Mouse (Mus musculus): ENCODE data around the gene Psen2. TPM values are rescaled to one million over a fixed set of nuclear protein-coding genes. Genes with fewer than 3 reads are reported as not detected.

Gene Psen2
- polyA plus RNA-seq, 2 experiments: 18.2 to 19.9 TPM

GRCm38 (mm10) chr1:180261415-180261814 lies 1.8 kb downstream of the Psen2 start:
- Histone ChIP-seq H3K4me3 (ENCODE audit: insufficient read depth in 1 of 2, low read depth in 2 of 2, low read length in 2 of 2) (peak overlapping the region in 1 of 2 experiments; percentile 20; a peak in 1 of 4 replicates), H3K4me2 (ENCODE audit: low read depth) (peak overlapping the region; percentile 68)
- ATAC-seq (ENCODE audit: insufficient read depth): peak; percentile 1; the same call in 1 of the 2 replicates

GRCm38 (mm10) chr1:180260886-180261285 lies 2.4 kb downstream of the Psen2 start:
- Histone ChIP-seq H3K4me2 (ENCODE audit: low read depth) (no peak overlapping the region), H3K9me3 (ENCODE audit: control insufficient read depth, low read length) (no peaks in the 10 kb centered on the region), H3K27me3 (ENCODE audit: control insufficient read depth, insufficient read depth, low read length) (no peaks in the 10 kb centered on the region), H3K9ac (replicated peaks) (no peak overlapping the region), H3K36me3 (replicated peaks; ENCODE audit: control insufficient read depth, insufficient read depth, low read depth) (no peaks in the 10 kb centered on the region), H3K27ac (no peak overlapping the region; the same call in 1 of the 2 replicates), H3K4me3 (ENCODE audit: insufficient read depth in 1 of 2, low read depth in 2 of 2, low read length in 2 of 2) (no peak overlapping the region), H3K4me1 (replicated peaks; ENCODE audit: control insufficient read depth in 2 of 2, insufficient read depth in 2 of 2, low read length in 1 of 2) (peaks cover 55 to 67% of the 10 kb centered on the region in 2 experiments)
- WGBS (ENCODE audit: insufficient replicate concordance): 69% methylated on average over 2 of the region's 2 CpGs
- TF ChIP-seq EP300 (IDR thresholded peaks at IDR 0.05; ENCODE audit: low read depth) (no peak), CTCF (IDR thresholded peaks at IDR 0.05; ENCODE audit: low read depth) (no peak)
- no peak for ATAC-seq (ENCODE audit: insufficient read depth)
- DNase-seq (ENCODE audit: low read depth in 3 of 3, low spot score in 3 of 3): no peak

More at GRCm38 (mm10) chr1:180261415-180261814, 1.8 kb downstream of the Psen2 start:
- H3K4me1 ChIP-seq (replicated peaks; ENCODE audit: control insufficient read depth in 2 of 2, insufficient read depth in 2 of 2, low read length in 1 of 2): peaks cover 55 to 67% of the 10 kb centered on the region in 2 experiments
- H3K9ac ChIP-seq (replicated peaks): peak overlapping the region; percentile 32; the same call in 1 of the 2 replicates
- no peaks in the 10 kb centered on the region for H3K27me3 ChIP-seq (ENCODE audit: control insufficient read depth, insufficient read depth, low read length)
- no peaks in the 10 kb centered on the region for H3K9me3 ChIP-seq (ENCODE audit: control insufficient read depth, low read length)
- peak overlapping the region; percentile 68 for H3K27ac ChIP-seq
- no peaks in the 10 kb centered on the region for H3K36me3 ChIP-seq (replicated peaks; ENCODE audit: control insufficient read depth, insufficient read depth, low read depth)
- no peak for DNase-seq (ENCODE audit: low read depth in 3 of 3, low spot score in 3 of 3)
- TF ChIP-seq CTCF (IDR thresholded peaks at IDR 0.05; ENCODE audit: low read depth) (no peak), EP300 (IDR thresholded peaks at IDR 0.05; ENCODE audit: low read depth) (no peak)
- WGBS (ENCODE audit: insufficient replicate concordance): 50% methylated on average over 3 of the region's 3 CpGs

DNA sequence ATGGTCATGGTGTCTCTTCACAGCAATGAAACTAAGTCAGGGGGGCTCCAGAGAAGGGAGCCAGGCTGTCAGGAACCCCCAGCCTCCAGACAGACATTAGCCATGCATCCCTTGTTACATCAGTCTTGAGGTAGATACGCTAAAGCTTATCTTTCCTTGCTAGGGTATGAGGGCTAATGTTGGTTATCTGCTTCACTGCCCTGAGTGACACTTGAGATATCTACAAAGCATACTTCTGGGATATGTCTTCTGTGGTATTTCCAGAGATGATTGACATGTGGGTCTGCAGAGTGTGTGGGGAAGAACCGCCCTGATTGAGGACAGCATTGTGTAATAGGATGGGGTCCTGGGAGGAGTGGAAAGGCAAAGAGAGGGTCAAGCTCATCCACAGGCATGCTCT lies 3.5 kb downstream of the Psen2 start:
- H3K4me3 ChIP-seq (ENCODE audit: insufficient read depth in 1 of 2, low read depth in 2 of 2, low read length in 2 of 2): no peak overlapping the region
- TF ChIP-seq CTCF (IDR thresholded peaks at IDR 0.05; ENCODE audit: low read depth): no peak
- peak; percentile 21; the same call in 1 of the 2 replicates for TF ChIP-seq EP300 (IDR thresholded peaks at IDR 0.05; ENCODE audit: low read depth)
- WGBS (ENCODE audit: insufficient replicate concordance): 14% methylated on average over 2 of the region's 2 CpGs
- H3K27me3 ChIP-seq (ENCODE audit: control insufficient read depth, insufficient read depth, low read length): no peaks in the 10 kb centered on the region
- H3K9ac ChIP-seq (replicated peaks): no peak overlapping the region; the same call in 1 of the 2 replicates
- no peaks in the 10 kb centered on the region for H3K36me3 ChIP-seq (replicated peaks; ENCODE audit: control insufficient read depth, insufficient read depth, low read depth)
- H3K4me1 ChIP-seq (replicated peaks; ENCODE audit: control insufficient read depth in 2 of 2, insufficient read depth in 2 of 2, low read length in 1 of 2): peaks cover 55 to 65% of the 10 kb centered on the region in 2 experiments
- no peak for DNase-seq (ENCODE audit: low read depth in 3 of 3, low spot score in 3 of 3)
- H3K27ac ChIP-seq: no peak overlapping the region
- no peak overlapping the region for H3K4me2 ChIP-seq (ENCODE audit: low read depth)
- ATAC-seq (ENCODE audit: insufficient read depth): no peak
- H3K9me3 ChIP-seq (ENCODE audit: control insufficient read depth, low read length): no peaks in the 10 kb centered on the region

DNA sequence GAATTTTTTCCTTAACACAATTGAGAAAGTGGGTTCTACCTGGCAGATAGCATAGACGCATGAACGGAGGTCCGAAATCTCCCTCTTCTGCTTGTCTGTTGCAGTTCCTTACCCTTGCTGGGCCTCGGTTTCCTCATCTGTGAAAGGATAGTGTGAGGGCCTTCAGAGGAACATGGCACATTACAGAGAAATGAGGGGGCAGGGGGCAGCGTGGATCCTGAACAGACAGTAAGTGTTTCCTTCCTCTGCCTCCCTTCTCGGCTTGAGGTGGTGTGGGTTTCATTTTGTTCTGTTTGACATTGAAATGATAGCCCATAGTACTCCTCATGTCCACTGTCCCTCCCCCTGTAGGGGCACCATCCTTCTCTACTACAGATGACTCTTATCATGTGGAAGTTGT lies 5.8 kb downstream of the Psen2 start:
- no peaks in the 10 kb centered on the region for H3K9me3 ChIP-seq (ENCODE audit: control insufficient read depth, low read length)
- no peak overlapping the region for H3K27ac ChIP-seq
- ATAC-seq (ENCODE audit: insufficient read depth) (no peak), DNase-seq (ENCODE audit: low read depth in 3 of 3, low spot score in 3 of 3) (no peak)
- H3K4me1 ChIP-seq (replicated peaks; ENCODE audit: control insufficient read depth in 2 of 2, insufficient read depth in 2 of 2, low read length in 1 of 2): peaks cover 62 to 69% of the 10 kb centered on the region in 2 experiments
- peak overlapping the region; percentile 3 for H3K4me2 ChIP-seq (ENCODE audit: low read depth)
- no peak overlapping the region for H3K9ac ChIP-seq (replicated peaks)
- TF ChIP-seq CTCF (IDR thresholded peaks at IDR 0.05; ENCODE audit: low read depth) (no peak), EP300 (IDR thresholded peaks at IDR 0.05; ENCODE audit: low read depth) (no peak)
- H3K27me3 ChIP-seq (ENCODE audit: control insufficient read depth, insufficient read depth, low read length): no peaks in the 10 kb centered on the region
- 68% methylated on average over 6 of the region's 6 CpGs for WGBS (ENCODE audit: insufficient replicate concordance)
- no peaks in the 10 kb centered on the region for H3K36me3 ChIP-seq (replicated peaks; ENCODE audit: control insufficient read depth, insufficient read depth, low read depth)
- no peak overlapping the region for H3K4me3 ChIP-seq (ENCODE audit: insufficient read depth in 1 of 2, low read depth in 2 of 2, low read length in 2 of 2)

GRCm38 (mm10) chr1:180256866-180257265 lies 6.4 kb downstream of the Psen2 start:
- DNase-seq (ENCODE audit: low read depth in 3 of 3, low spot score in 3 of 3): no peak
- TF ChIP-seq EP300 (IDR thresholded peaks at IDR 0.05; ENCODE audit: low read depth) (no peak), CTCF (IDR thresholded peaks at IDR 0.05; ENCODE audit: low read depth) (no peak)
- H3K9me3 ChIP-seq (ENCODE audit: control insufficient read depth, low read length): no peaks in the 10 kb centered on the region
- ATAC-seq (ENCODE audit: insufficient read depth): no peak
- peak overlapping the region; percentile 68 for H3K27ac ChIP-seq
- H3K27me3 ChIP-seq (ENCODE audit: control insufficient read depth, insufficient read depth, low read length): no peaks in the 10 kb centered on the region
- H3K36me3 ChIP-seq (replicated peaks; ENCODE audit: control insufficient read depth, insufficient read depth, low read depth): no peaks in the 10 kb centered on the region
- H3K4me3 ChIP-seq (ENCODE audit: insufficient read depth in 1 of 2, low read depth in 2 of 2, low read length in 2 of 2): peak overlapping the region; percentile 70 to 86
- 42% methylated on average over 4 of the region's 4 CpGs for WGBS (ENCODE audit: insufficient replicate concordance)
- peak overlapping the region; percentile 59 for H3K9ac ChIP-seq (replicated peaks)
- H3K4me2 ChIP-seq (ENCODE audit: low read depth): peak overlapping the region; percentile 79
- peaks cover 59 to 67% of the 10 kb centered on the region in 2 experiments for H3K4me1 ChIP-seq (replicated peaks; ENCODE audit: control insufficient read depth in 2 of 2, insufficient read depth in 2 of 2, low read length in 1 of 2)
